In the genomic region with DNA sequence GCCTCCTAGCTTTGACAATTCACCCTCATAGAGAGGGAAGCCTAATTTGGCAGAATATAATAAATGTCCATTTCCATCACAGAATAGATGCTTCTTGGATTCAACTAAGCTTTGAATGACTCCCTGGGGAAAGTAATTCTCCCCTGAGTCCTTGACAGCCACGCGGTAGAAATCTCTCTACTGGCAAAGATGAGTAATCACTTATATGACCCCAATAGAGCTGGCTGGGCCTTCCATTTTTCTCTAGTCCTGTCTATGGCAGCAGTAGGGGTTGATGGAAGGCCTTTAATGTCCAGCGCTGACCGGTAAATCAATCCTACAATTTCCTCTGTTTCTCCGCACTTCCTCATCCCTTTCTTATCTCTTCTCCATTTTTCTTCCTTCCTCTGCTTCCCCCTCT, we compare ENCODE assay signal across 11 mouse cellular contexts. TPM values are rescaled to one million over a fixed set of nuclear protein-coding genes. Genes with fewer than 3 reads are reported as not detected.
DNase-seq lines count a peak whose midpoint lies in the region; ATAC-seq and TF ChIP-seq lines count a peak whose summit lies in the region.
"Had no signal": no experiment of that assay in that cellular context is flagged by ENCODE, and none has a peak within 500 bp of the region (broad histone marks: within the 10 kb centered on the region; RNA-seq: fewer than 3 reads in every experiment).

No protein-coding gene starts in this region.

- H3K4me2 ChIP-seq in liver, embryonic 12.5 days: peak overlapping the region; percentile 81
- peak overlapping the region; percentile 88 for H3K4me2 ChIP-seq in forebrain, embryonic 16.5 days (ENCODE audit: low read length)
- peak overlapping the region; percentile 64 for H3K4me2 ChIP-seq in myocyte (ENCODE audit: low read depth)

- H3K27ac ChIP-seq in liver, embryonic 12.5 days: no peak overlapping the region
- no peak overlapping the region for H3K27ac ChIP-seq in forebrain, embryonic 16.5 days (ENCODE audit: low read length)
- H3K27ac ChIP-seq: limb, embryonic 15.5 days had no signal

- no peaks in the 10 kb centered on the region for H3K9me3 ChIP-seq in liver, embryonic 12.5 days (replicated peaks)
- no peaks in the 10 kb centered on the region for H3K9me3 ChIP-seq in forebrain, embryonic 16.5 days (ENCODE audit: control insufficient read depth, low read length)
- H3K9me3 ChIP-seq: limb, embryonic 15.5 days had no signal

- H3ac ChIP-seq in myocyte (ENCODE audit: control insufficient read depth, insufficient read length): no peak overlapping the region

- H3K9ac ChIP-seq in liver, embryonic 12.5 days: no peak overlapping the region; the same call in 1 of the 2 replicates
- H3K9ac ChIP-seq in forebrain, embryonic 16.5 days (replicated peaks; ENCODE audit: low read depth, low read length): no peak overlapping the region

- peak; percentile 59 to 86 for DNase-seq in adrenal gland, adult (ENCODE audit: inconsistent age in 2 of 2, low spot score in 1 of 2)
- no peak for DNase-seq in adrenal gland, adult 18-20 months (ENCODE audit: low spot score in 2 of 2)
- no peak for DNase-seq in liver
- no peak for DNase-seq in cerebellum, postnatal 4 days (ENCODE audit: low spot score in 2 of 2)
- no peak for DNase-seq in urinary bladder, adult 18-20 months (ENCODE audit: low spot score in 2 of 2)
- DNase-seq: kidney, postnatal 10 days had no signal

- ATAC-seq in liver, embryonic 12.5 days: no peak
- no peak for ATAC-seq in forebrain, embryonic 16.5 days

- 54% methylated on average over 5 of the region's 5 CpGs for WGBS in liver, embryonic 12.5 days (ENCODE audit: insufficient replicate concordance)
- WGBS in forebrain, embryonic 16.5 days: 69% methylated on average over 5 of the region's 5 CpGs

- no peak for TF ChIP-seq POLR2A in myocyte (IDR thresholded peaks at IDR 0.05; ENCODE audit: insufficient read length, low read depth)

- no peaks in the 10 kb centered on the region for H3K36me3 ChIP-seq in liver, embryonic 12.5 days
- no peaks in the 10 kb centered on the region for H3K36me3 ChIP-seq in forebrain, embryonic 16.5 days (ENCODE audit: control insufficient read depth, insufficient read depth)
- H3K36me3 ChIP-seq in myocyte (ENCODE audit: control insufficient read depth, insufficient read depth): no peaks in the 10 kb centered on the region
- H3K36me3 ChIP-seq: limb, embryonic 15.5 days had no signal

- H3K4me1 ChIP-seq in liver, embryonic 12.5 days: peaks cover 27% of the 10 kb centered on the region
- H3K4me1 ChIP-seq in forebrain, embryonic 16.5 days (replicated peaks; ENCODE audit: control insufficient read depth, insufficient read depth, low read length): peaks cover 11% of the 10 kb centered on the region

- H3K4me3 ChIP-seq in liver, embryonic 12.5 days: no peak overlapping the region
- H3K4me3 ChIP-seq in forebrain, embryonic 16.5 days (replicated peaks; ENCODE audit: low read length): no peak overlapping the region
- peak overlapping the region; percentile 40 for H3K4me3 ChIP-seq in myocyte

- H3K79me2 ChIP-seq in myocyte (ENCODE audit: control insufficient read depth, insufficient read depth): peaks cover 12% of the 10 kb centered on the region

- H3K27me3 ChIP-seq in liver, embryonic 12.5 days (replicated peaks): 0 out of 2 replicates have a peak, but pooled peaks cover 3% of the 10 kb centered on the region
- no peaks in the 10 kb centered on the region for H3K27me3 ChIP-seq in forebrain, embryonic 16.5 days (replicated peaks; ENCODE audit: control insufficient read depth, insufficient read depth, low read length)
- no peaks in the 10 kb centered on the region for H3K27me3 ChIP-seq in myocyte (ENCODE audit: control insufficient read depth, insufficient read depth, insufficient read length)

TF ChIP-seq in myocyte, 11 proteins besides CTCF, POLR2A, EP300 and RAD21:
- no peak for TF ChIP-seq REST (IDR thresholded peaks at IDR 0.05; ENCODE audit: insufficient read depth, insufficient read length)
- no peak for TF ChIP-seq SRF (IDR thresholded peaks at IDR 0.05; ENCODE audit: control insufficient read depth, insufficient read length, low read depth)
- TF ChIP-seq MYOG (IDR thresholded peaks at IDR 0.05; ENCODE audit: control insufficient read depth in 1 of 3, insufficient read depth in 1 of 3, insufficient read length in 2 of 3, low read depth in 2 of 3): no peak
- no peak for TF ChIP-seq POLR2AphosphoS2 (IDR thresholded peaks at IDR 0.05; ENCODE audit: insufficient read length, low read depth)
- no peak for TF ChIP-seq TCF3 (IDR thresholded peaks at IDR 0.05; ENCODE audit: insufficient read length, low read depth)

RNA-seq across cellular contexts. Expression of a gene that starts 1.5 kb away (rescaled TPM):
- total RNA-seq in adrenal gland, adult 18-20 months (2021): under 1 TPM; 0.36 to 0.48 TPM
- 0.10 and 0.26 TPM in 2 replicates for polyA plus RNA-seq in liver, embryonic 12.5 days (2016; fragmentation: Nextera tagmentation; extraction: Ambion mirVana)
- polyA plus RNA-seq in forebrain, embryonic 16.5 days (2015; fragmentation: Nextera tagmentation; extraction: Ambion mirVana): 3.0 and 3.3 TPM in 2 replicates
- polyA plus RNA-seq in myocyte (2012; fragmentation: generic; extraction: Trizol): 0.14 TPM
- total RNA-seq: neutrophil, adult 5-6 weeks had no signal
- polyA plus RNA-seq: limb, embryonic 15.5 days had no signal

RNA-seq across cellular contexts. Expression of a gene that starts 7.3 kb away (rescaled TPM):
- 10 to 100 TPM; 62.4 to 67.4 TPM for total RNA-seq in adrenal gland, adult 18-20 months (2021)
- polyA plus RNA-seq in liver, embryonic 12.5 days (2016; fragmentation: Nextera tagmentation; extraction: Ambion mirVana): 18.0 and 18.4 TPM in 2 replicates
- 50.8 and 51.0 TPM in 2 replicates for polyA plus RNA-seq in forebrain, embryonic 16.5 days (2015; fragmentation: Nextera tagmentation; extraction: Ambion mirVana)
- 31.9 TPM for polyA plus RNA-seq in myocyte (2012; fragmentation: generic; extraction: Trizol)

Comparison
In these comparisons a context has a peak if more than half of its experiments do, and no peak if none do; other contexts are left out.
1. DNase-seq: peak in adrenal gland, adult (2 of 2); none in adrenal gland, adult 18-20 months (0 of 2), liver (single experiment), cerebellum, postnatal 4 days (0 of 2) and urinary bladder, adult 18-20 months (0 of 2).
2. Peak in every context shown above with its lines, with median percentiles within 50 percentile points of each other: H3K4me2 ChIP-seq.